Mouse (Mus musculus) limb, embryonic 11.5 days (tissue): Measurements from ENCODE around the gene Zfp37. TPM values are rescaled to one million over a fixed set of nuclear protein-coding genes. Genes with fewer than 3 reads are reported as not detected.
"Not testable (repeated sequence)": the region's sequence is repeated elsewhere in the genome, so short reads cannot be mapped to it uniquely, and the experiment has no call there.

Experiments used
- ATAC-seq: fragments of 200-750 bp; cut with Nextera tagmentation; 2 replicates; pipeline ENCODE4 v1.8.0; 2017; ENCODE audit warnings: low read depth; ENCODE audit not compliant: insufficient number of reproducible peaks, low FRiP score, low TSS enrichment
- DNase-seq: peaks from one replicate; pipeline ENCODE4 v3.0.0-alpha.2; 2015; ENCODE audit warnings: low spot score
- H3K27ac ChIP-seq: fragments of 300-500 bp; sonication (generic); replicated peaks from 2 replicates; pipeline ENCODE4 v1.5.1; 2014; ENCODE audit warnings: low read depth, mild to moderate bottlenecking, low read length
- H3K27me3 ChIP-seq: fragments of 300-500 bp; sonication (generic); 2 replicates; pipeline ENCODE4 v1.6.1; 2014; ENCODE audit warnings: mild to moderate bottlenecking, low read length, mixed read lengths; ENCODE audit not compliant: control insufficient read depth, insufficient read depth
- H3K36me3 ChIP-seq: fragments of 300-500 bp; sonication (generic); 2 replicates; pipeline ENCODE4 v1.6.1; 2014; ENCODE audit warnings: mild to moderate bottlenecking, low read length, moderate library complexity, mixed read lengths; ENCODE audit not compliant: control insufficient read depth, insufficient read depth
- H3K4me1 ChIP-seq: fragments of 300-500 bp; sonication (generic); 2 replicates; pipeline ENCODE4 v1.6.1; 2014; ENCODE audit warnings: low read length, mixed read lengths; ENCODE audit not compliant: control insufficient read depth, insufficient read depth
- H3K4me2 ChIP-seq: fragments of 300-500 bp; sonication (generic); 2 replicates; pipeline ENCODE4 v1.6.1; 2014; ENCODE audit warnings: low read depth, mild to moderate bottlenecking, moderate library complexity; ENCODE audit not compliant: severe bottlenecking
- H3K4me3 ChIP-seq: fragments of 300-500 bp; sonication (generic); 2 replicates; pipeline ENCODE4 v1.5.1; 2014; ENCODE audit warnings: low read depth, low read length
- H3K9ac ChIP-seq: fragments of 300-500 bp; sonication (generic); 2 replicates; pipeline ENCODE4 v1.6.1; 2014; ENCODE audit warnings: mild to moderate bottlenecking, low read length
- H3K9me3 ChIP-seq: fragments of 300-500 bp; sonication (generic); 2 replicates; pipeline ENCODE4 v1.6.1; 2016; ENCODE audit warnings: low read length; ENCODE audit not compliant: control insufficient read depth
- WGBS: fragments of 180-500 bp; shearing (Covaris S2); extraction: QIAGEN DNeasy Blood & Tissue Kit; methylation state at CpG from one replicate; pipeline ENCODE4 v1.1.7; 2014; 5-methylcytosine and 5-hydroxymethylcytosine counted together
- polyA plus RNA-seq: library from polyadenylated mRNA; unstranded; fragments of >200 nt; fragmentation: Nextera tagmentation; extraction: Ambion mirVana; gene quantifications from 2 replicates; pipeline ENCODE4 v1.2.1, GENCODE M21; 2014

Zfp37 gene
- 24.1 and 24.9 TPM in 2 replicates for polyA plus RNA-seq

GRCm38 (mm10) chr4:62230769-62231168, at the start of gene Zfp37:
Zfp37 (minus strand) TSS chr4:62231047.
- Histone ChIP-seq H3K9ac (no peak within 1 kb of the TSS), H3K27ac (no peak within 1 kb of the TSS), H3K4me2 (no peak within 1 kb of the TSS), H3K36me3 (no peaks in the 10 kb centered on the region), H3K9me3 (no peaks in the 10 kb centered on the region), H3K27me3 (no peaks in the 10 kb centered on the region), H3K4me1 (no peaks in the 10 kb centered on the region), H3K4me3 (no peak within 1 kb of the TSS)
- DNase-seq (no peak), ATAC-seq (no peak)
- 67% methylated on average over 13 of the region's 13 CpGs for WGBS

DNA sequence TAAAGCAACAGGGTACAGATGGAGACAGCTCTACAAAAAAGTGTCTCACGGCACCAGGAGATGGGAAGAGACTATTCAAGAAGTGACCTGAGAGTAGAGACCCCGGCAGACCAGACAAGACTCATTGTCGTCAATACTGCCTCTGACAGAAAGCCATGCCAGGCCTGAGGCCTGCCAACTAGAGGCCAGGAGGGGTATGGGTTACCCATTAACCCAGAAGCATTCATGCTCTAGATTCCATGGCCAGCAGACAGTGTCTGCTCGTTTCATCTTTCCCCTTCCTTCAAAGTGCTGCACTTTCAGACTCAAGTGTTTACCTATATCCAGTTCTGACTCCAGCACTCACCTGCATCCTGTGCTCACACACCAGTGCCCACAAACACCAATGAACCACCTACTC, 47.2 kb upstream of the Zfp37 start:
- H3K27me3 ChIP-seq, result no peaks in the 10 kb centered on the region
- H3K36me3 ChIP-seq, result no peaks in the 10 kb centered on the region
- no peak for DNase-seq
- 76% methylated on average over 4 of the region's 4 CpGs for WGBS
- H3K4me1 ChIP-seq, result no peaks in the 10 kb centered on the region
- no peak for ATAC-seq
- H3K9ac ChIP-seq, result no peak overlapping the region
- no peaks in the 10 kb centered on the region for H3K9me3 ChIP-seq
- no peak overlapping the region for H3K27ac ChIP-seq
- no peak overlapping the region for H3K4me3 ChIP-seq
- no peak overlapping the region for H3K4me2 ChIP-seq

DNA sequence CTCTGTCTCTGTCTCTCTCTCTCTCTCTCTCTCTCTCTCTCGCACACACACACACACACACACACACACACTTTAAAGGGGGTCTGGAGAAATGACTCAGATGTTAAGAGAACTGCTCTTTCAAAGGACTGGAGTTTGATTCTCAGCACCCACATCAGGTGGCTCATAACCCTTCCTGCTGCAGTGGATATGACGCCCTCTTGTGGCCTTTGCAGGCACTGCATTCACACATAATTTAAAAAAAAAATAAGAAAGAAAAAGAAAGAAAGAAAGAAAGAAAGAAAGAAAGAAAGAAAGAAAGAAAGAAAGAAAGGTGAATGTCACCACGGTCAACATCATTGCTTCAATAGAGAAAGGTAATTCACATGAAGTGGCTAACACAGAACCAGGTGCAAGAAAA, 46.4 kb upstream of the Zfp37 start:
- no peaks in the 10 kb centered on the region for H3K36me3 ChIP-seq
- H3K27ac ChIP-seq, result no peak overlapping the region
- ATAC-seq, result no peak
- H3K9ac ChIP-seq, result no peak overlapping the region
- H3K4me2 ChIP-seq, result no peak overlapping the region
- H3K4me3 ChIP-seq, result no peak overlapping the region
- H3K27me3 ChIP-seq, result no peaks in the 10 kb centered on the region
- WGBS, result 65% methylated on average over 3 of the region's 3 CpGs
- no peak for DNase-seq
- H3K9me3 ChIP-seq, result no peaks in the 10 kb centered on the region
- no peaks in the 10 kb centered on the region for H3K4me1 ChIP-seq

DNA sequence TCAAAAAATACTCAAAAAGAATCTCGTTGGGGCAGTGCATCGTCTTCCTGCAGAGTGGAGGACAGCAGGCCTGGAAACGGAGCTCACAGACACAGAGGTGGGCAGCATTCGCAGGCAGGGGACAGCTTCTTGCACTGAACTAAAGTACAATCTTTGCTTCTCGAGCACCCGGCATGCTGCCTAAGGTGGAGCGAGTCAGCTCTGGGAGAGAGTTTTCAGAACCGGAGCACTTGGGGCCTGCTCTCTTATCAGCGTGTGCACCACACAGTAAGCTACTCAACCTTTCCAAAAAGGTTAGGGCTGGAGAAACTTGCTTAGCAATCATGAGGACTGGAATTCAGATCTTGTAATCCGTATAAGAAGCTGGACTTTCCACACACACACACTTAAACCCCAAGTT, 45.8 kb upstream of the Zfp37 start:
- no peak overlapping the region for H3K4me2 ChIP-seq
- H3K4me1 ChIP-seq, result no peaks in the 10 kb centered on the region
- H3K27me3 ChIP-seq, result no peaks in the 10 kb centered on the region
- H3K4me3 ChIP-seq, result no peak overlapping the region
- DNase-seq, result no peak
- H3K9ac ChIP-seq, result no peak overlapping the region
- 87% methylated on average over 10 of the region's 10 CpGs for WGBS
- H3K27ac ChIP-seq, result no peak overlapping the region
- no peaks in the 10 kb centered on the region for H3K36me3 ChIP-seq
- no peak for ATAC-seq
- no peaks in the 10 kb centered on the region for H3K9me3 ChIP-seq

- DNase-seq (no peak), ATAC-seq (no peak)
- Histone ChIP-seq H3K4me1 (no peaks in the 10 kb centered on the region), H3K9ac (no peak overlapping the region), H3K9me3 (no peaks in the 10 kb centered on the region), H3K36me3 (no peaks in the 10 kb centered on the region), H3K4me2 (no peak overlapping the region), H3K27ac (no peak overlapping the region), H3K27me3 (no peaks in the 10 kb centered on the region), H3K4me3 (no peak overlapping the region)
- WGBS, result 63% methylated on average over 12 of the region's 12 CpGs
Observed at GRCm38 (mm10) chr4:62274841-62275536, 44.1 kb upstream of the Zfp37 start.

GRCm38 (mm10) chr4:62273916-62274315, 43.1 kb upstream of the Zfp37 start:
- DNase-seq, result no peak
- ATAC-seq, result no peak
- no peaks in the 10 kb centered on the region for H3K9me3 ChIP-seq
- no peaks in the 10 kb centered on the region for H3K27me3 ChIP-seq
- no peak overlapping the region for H3K9ac ChIP-seq
- no peaks in the 10 kb centered on the region for H3K4me1 ChIP-seq
- no peaks in the 10 kb centered on the region for H3K36me3 ChIP-seq
- H3K4me3 ChIP-seq, result no peak overlapping the region
- 93% methylated on average over 10 of the region's 10 CpGs for WGBS
- H3K4me2 ChIP-seq, result no peak overlapping the region
- no peak overlapping the region for H3K27ac ChIP-seq

DNA sequence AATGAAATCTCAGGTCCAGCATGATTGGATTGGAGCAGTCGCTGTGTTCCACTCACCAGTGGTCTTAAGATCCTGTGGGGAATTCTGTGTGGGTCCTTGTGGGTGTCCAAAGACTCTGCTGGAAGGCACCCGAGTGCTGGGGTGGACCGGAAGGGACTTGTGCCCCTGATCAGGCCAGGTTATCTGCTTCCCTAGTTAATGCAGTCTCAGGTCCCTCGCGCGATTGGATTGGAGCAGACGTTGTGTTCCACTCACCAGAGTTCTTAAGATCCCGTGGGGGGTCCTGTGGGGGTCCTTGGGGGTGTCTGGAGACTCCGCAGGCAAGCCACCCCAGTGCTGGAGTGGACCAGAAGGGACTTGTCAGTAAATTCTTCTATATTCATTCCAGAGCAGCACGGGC, 41.8 kb upstream of the Zfp37 start:
- no peaks in the 10 kb centered on the region for H3K9me3 ChIP-seq
- H3K36me3 ChIP-seq, result no peaks in the 10 kb centered on the region
- no peak for ATAC-seq
- no peaks in the 10 kb centered on the region for H3K27me3 ChIP-seq
- no peak for DNase-seq
- no peak overlapping the region for H3K4me3 ChIP-seq
- 87% methylated on average over 10 of the region's 10 CpGs for WGBS
- H3K4me1 ChIP-seq, result no peaks in the 10 kb centered on the region
- H3K4me2 ChIP-seq, result no peak overlapping the region
- H3K9ac ChIP-seq, result no peak overlapping the region
- no peak overlapping the region for H3K27ac ChIP-seq

GRCm38 (mm10) chr4:62267101-62267500, 36.3 kb upstream of the Zfp37 start:
- Histone ChIP-seq H3K36me3 (no peaks in the 10 kb centered on the region), H3K9ac (no peak overlapping the region), H3K4me2 (no peak overlapping the region), H3K4me3 (no peak overlapping the region), H3K27me3 (no peaks in the 10 kb centered on the region), H3K9me3 (no peaks in the 10 kb centered on the region), H3K4me1 (no peaks in the 10 kb centered on the region), H3K27ac (no peak overlapping the region)
- no peak for DNase-seq
- WGBS, result 82% methylated on average over 10 of the region's 10 CpGs
- no peak for ATAC-seq

DNA sequence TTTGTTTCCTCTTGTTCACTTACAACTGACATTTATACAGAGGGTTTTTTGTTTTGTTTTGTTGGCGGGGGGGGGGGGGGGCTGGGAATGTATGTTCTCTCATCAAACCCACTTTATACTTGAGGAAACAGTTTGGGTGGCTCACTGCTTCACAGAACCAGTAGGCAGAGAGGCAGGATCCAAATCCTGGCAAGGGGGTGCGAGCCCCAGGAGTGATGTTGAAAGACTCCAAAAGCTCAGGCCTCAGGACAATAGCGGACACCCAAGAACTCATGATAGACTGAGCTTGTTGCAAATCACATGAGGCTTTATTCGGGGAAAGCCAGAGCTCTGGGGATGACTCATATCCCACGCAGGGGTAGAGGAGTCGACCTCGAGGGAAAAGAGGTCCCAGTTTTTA, 35.2 kb upstream of the Zfp37 start:
- H3K27ac ChIP-seq, DNase-seq, H3K9me3 ChIP-seq, H3K4me1 ChIP-seq, H3K27me3 ChIP-seq, H3K36me3 ChIP-seq, ATAC-seq, H3K9ac ChIP-seq, H3K4me2 ChIP-seq, H3K4me3 ChIP-seq: not testable (repeated sequence)
- WGBS, result 75% methylated on average over 7 of the region's 7 CpGs
